Mouse (Mus musculus) E14TG2a.4 (cell line): Measurements from ENCODE around the gene Abcg2.

Source experiments
- CTCF ChIP-seq: conservative IDR thresholded peaks from 2 replicates; pipeline ENCODE4 v1.5.1; 2014; ENCODE audit warnings: low read length
- NANOG ChIP-seq: IDR thresholded peaks from 2 replicates; pipeline ENCODE4 v1.6.1; 2014; ENCODE audit warnings: borderline replicate concordance, low read length, mixed read lengths

- TF ChIP-seq CTCF (no peak), NANOG (no peak)
These were observed 56.2 kb downstream of the Abcg2 start for GRCm38 (mm10) chr6:58640333-58641018.
